Mouse (Mus musculus) R1 (cell line): ENCODE measurements around the gene Gsdme.

Experiments
- DNase-seq: peaks from one replicate; pipeline ENCODE4 v3.0.0-alpha.2; 2018; ENCODE audit warnings: low read depth, low spot score

Gsdme gene

DNA sequence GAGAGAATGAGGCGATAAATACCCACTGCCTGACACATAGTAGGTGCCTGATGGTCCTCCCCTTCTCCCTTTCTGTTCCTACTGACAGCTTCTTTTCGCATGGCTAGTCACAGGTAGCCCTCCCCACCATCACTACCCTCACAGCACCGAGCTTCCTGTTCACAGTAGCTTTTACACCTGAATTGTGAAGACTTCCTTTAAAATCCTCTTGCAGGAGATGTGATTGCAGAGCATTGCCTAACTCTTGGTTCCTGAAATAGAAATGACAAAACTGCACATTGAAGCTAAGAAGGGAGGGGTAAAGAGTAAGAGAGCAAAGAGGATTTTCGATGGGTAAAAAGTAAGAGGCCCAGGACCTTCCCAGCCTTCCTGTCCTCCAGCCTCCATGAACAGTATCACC, 18.7 kb downstream of the Gsdme start:
- no peak for DNase-seq

DNA sequence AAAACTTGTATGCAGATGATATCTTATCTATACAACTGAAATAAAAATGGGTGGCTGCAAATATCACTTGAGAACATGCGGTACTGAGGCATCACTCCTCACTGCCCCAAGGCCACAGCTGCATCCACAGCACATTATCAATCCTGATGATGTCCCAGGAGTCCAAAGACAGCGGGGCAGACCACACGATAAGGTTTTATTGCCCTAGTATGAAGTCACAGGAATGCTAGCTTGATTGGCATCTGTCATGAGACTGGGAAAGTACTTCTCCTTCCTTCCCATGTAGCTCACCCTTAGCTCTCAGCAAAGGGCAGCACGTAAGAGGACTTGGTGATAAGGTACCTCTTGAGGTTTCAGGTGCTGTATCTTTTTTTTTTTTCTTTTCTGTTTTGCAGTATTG, 19.5 kb downstream of the Gsdme start:
- no peak for DNase-seq

DNA sequence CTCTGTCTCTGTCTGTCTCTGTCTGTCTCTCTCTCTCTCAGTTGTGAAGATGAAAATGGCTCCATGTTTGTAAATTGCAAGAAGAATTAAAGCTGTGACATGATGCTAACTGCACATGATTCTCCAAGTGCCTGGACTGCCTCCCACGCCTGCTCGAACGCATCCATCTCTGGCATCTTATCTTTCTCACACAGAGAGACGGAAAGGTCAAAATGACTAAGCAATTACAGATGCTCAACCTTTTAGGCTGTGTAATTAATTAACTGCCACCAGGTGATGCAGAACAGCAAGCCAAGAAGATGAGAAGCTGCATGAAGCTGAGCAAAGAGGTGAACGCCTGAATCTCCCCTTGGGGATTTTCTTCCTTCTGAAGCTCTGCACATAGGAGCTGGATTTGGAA, 23.2 kb downstream of the Gsdme start:
- DNase-seq = no peak

DNA sequence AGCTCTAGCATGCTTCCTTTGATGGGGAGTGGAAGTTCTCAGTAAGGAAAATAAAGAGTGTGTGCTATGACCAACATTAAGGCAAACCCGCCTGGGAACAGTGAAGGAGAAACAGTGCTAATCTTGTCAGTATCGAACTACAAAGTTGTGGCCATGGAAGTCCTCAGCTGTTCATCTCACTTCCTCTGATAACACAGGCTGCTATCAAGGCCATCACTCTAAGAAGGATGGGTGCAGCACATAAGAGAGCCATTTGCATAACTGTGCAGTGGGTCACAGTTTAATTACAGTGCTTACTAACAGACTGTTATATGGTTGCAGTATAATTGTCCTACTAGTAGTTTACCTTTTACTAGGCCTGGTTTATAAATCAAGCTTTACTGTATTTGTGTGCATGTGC, 23.8 kb downstream of the Gsdme start:
- DNase-seq = no peak

DNA sequence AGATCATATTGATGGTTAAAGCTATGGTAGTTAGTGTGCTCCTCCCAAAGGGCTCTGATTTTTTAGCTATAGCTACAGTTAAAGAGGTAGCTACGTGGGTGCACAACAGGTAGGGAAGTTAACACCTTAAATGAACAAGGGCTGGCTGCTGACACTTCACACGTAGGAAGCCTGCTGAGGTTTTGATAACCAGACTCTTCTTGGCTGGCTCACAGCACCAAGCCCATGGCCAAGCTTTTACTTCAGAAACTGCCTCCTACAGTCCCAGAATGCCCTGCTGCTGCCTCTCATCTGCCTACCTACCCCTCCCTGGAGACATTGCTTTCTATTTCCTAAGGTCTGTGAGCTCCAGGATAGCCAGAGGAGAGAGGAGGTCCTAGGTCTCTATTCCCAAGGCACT, 25.7 kb downstream of the Gsdme start:
- no peak for DNase-seq

DNA sequence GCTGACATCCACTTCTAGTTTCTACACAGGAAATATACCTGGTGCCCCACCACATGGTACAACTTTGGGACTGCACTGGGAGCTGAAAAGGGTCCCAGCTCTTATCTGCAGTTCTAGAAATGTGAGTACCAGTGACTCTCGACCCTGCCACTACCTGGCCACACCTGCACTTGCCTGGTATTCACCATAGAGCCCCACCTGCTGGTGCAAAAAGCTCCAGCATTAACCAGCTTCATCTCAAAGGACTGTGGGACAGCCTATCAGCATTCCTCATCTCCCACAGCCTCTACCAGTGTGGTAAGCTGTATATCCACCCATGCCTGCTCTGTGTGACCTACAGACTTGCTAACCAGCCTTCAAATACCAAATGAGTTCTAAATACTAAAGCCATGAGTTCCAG, 30.7 kb downstream of the Gsdme start:
- DNase-seq = peak; percentile 16

DNA sequence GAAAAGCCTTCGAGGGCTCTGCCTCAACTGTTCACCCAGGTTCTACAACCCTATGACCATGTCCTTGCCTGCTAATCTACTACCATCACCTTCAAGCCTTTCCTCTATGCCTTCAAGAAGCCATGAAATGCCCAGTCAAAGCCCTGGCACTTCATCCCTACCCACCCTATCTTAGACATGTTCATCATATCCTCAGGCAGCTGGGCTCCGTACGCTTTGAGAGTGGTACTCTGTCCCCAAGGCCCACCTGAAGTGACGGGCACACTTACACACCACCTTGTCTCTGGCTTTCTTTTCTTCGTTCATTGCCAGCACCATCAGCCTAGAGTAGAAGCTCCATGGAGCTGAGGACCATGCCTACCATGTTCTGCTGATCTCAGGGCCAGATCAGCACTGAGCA, 32.4 kb downstream of the Gsdme start:
- no peak for DNase-seq

DNA sequence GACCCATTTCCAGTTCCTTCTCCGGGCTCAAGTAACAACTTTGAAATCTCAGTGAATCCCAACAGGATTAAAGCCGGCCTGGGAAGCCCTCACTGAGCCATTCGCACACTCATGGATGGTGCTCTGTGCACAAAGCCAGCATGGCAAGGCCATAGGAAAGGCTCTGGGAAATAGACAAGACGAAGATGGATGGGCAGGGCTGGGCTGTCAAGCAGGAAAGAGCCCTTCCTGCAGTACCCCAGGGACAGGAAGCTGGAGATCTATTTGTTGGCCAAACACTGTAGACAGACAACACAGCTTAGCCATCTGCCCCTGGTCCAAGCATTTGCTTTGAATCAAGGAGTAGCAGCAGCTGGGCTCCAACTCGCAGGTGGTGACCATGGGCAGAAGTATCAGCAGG, 35.5 kb downstream of the Gsdme start:
- no peak for DNase-seq

DNA sequence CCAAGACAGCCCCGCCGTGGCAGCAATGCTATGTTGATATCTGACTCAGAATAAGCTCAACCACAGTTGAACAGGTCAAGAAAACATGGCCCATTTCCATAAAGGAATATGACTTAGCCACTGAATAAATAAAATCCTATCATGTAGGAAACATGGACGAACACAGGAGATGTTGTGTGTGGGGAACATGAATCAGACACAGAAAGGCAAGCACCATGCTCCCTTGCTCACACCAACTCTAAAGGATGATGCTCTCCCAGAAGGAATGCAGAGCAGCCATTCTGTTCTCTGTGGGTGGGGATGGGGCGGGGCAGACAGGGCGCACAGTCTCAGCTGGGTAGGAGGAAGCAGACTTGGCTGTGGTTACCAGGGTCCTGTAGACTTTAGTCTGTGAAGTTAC, 38.4 kb downstream of the Gsdme start:
- DNase-seq = peak; percentile 11

DNA sequence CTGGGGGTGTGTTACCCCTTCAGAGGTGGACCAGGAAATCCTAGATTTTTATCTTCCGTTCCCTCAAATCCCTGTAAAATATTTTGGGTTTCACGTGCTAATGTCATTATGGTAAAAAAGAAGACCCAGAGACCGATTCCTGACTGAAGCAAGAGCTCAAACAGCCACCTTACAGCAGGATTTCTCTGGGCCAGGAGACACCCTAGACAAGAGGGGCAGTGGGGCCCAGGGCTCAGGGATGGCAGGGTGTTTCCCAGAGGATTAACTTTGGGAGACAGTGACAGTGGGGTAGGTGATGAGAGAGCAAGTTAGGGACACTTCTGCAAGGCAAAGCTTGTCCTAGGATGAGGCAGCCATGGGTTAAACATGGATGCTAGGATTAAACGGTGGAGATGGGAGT, 40.1 kb downstream of the Gsdme start:
- DNase-seq = no peak

DNA sequence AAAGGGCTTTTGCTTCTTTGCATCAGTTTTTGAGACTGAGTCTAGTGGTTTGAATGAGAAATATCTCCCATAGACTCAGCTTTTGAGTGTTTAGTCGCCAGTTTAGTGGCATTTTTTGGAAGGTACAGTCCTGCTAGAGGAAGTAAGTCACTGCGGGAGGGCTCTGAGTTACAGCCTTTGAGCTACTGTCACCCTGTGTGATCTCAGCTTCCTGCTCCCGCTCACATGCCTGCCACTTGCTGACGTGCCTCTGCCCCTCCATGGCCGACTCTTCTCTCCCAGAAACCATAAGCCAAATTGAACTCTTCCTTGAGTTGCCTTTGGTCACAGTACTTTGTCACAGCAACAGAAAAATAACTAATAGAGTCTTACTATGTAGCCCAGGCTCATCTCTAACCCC, 40.7 kb downstream of the Gsdme start:
- no peak for DNase-seq

DNA sequence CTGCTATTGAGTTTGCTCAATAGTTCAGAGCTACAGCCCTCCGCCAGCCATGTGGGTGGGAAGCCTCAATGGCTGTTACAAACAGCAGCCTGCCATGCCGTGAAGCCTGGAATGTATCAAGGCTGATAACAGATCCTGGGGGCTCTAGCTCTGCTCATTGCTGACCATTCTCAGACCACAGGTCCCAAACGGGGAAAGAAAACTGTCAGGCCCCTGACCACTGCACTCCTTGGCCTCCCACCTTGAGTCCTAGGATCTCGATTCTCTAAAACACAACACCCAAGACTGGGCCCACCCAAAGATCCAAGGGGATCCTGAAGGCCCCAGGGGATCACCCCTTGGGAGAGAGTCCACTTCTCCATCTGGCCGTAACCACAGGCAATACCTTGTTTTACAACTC, 41.3 kb downstream of the Gsdme start:
- DNase-seq = no peak

DNA sequence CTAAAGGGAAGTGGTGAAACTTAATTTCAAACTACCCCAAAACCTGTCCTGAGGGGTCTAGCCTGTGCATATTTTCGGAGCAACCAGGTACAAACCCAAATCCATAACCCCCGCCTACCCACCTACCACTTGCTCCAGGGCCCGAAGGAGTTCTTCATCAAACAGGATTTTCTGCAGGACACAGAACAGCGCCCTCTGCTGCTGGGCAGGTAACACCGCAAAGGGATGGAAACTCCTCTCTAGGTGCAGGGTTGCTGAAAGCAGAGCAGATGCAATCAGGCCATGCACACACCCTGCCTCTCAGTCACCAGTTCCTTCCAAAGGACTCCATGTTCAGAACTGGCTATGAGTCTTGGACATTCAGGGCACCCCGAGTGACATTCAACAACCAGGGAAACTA, 42.8 kb downstream of the Gsdme start:
- peak; percentile 48 for DNase-seq

DNA sequence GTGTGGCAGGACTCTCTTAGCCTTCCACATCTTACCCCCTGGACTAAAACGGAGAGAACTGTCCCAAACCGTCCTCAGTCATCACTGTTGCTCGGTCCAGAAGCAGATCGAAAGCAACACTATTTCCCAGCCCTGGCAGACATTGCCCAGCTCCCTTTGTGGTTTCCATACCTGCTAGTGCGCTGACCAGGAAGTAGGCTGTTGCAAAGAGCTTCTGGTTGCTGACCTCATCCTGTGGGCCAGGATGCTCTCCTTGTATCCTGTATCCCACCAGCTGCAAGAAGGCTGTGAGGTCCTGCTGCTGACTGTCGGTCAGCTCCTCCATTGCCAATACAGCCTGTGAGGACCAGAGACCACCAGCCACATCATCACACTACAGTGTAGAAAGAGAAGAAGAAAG, 44.6 kb downstream of the Gsdme start:
- DNase-seq = no peak

DNA sequence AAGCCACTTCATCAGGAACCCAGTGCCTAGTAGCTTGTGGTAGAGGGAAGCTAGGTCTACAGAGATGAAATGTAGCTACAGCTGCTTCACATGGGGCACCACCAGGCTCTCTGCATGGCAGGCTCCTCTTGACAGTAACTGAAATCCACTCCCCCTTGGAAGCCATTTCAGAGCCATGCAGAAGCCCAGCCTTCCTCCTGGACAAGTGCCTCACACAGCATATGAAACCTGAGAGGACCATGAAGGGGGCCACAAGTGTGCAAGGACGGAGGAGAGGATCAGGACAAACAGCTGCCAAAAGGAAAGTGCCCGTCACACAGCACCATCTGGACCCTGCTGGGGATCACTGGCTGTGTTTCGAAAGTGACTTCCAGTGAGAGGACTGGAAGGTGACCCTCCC, 45.0 kb downstream of the Gsdme start:
- DNase-seq = no peak

DNA sequence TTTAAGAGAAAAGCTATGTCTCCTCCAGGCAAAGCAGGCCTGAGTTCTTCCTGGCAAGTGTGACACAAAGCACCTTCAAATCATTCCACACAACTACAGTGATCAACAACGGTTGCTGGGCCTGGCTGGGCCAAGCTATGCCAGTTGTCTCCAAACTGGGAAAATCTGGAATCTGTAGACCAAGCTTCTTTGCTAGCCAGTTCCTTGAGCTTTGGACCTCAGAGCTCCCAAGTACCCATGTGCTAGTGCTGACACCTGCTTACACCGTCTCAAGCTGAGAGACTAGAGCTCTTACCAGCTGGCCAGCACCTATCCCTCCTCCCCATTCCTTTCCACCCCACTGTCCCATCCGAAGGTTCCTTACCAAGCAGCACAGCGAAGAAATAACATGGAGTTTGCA, 47.7 kb downstream of the Gsdme start:
- no peak for DNase-seq

DNA sequence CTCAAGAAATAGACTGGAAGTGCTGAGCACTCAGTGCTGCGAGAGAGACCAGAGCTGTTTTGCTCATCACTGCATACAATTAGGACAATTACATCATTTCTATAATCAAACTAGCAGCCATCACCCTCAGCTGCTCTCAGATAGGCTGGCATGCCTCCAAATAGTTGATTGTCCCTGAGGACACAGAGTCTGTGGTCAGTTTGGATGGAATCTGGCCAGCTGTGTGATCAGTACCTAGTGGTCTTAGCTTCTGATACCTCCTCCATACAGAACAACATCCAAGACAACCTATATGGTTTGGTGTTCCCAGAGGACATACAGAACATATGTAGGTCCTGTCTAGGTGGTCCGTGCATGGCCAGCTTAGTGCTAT, 48.3 kb downstream of the Gsdme start:
- no peak for DNase-seq

DNA sequence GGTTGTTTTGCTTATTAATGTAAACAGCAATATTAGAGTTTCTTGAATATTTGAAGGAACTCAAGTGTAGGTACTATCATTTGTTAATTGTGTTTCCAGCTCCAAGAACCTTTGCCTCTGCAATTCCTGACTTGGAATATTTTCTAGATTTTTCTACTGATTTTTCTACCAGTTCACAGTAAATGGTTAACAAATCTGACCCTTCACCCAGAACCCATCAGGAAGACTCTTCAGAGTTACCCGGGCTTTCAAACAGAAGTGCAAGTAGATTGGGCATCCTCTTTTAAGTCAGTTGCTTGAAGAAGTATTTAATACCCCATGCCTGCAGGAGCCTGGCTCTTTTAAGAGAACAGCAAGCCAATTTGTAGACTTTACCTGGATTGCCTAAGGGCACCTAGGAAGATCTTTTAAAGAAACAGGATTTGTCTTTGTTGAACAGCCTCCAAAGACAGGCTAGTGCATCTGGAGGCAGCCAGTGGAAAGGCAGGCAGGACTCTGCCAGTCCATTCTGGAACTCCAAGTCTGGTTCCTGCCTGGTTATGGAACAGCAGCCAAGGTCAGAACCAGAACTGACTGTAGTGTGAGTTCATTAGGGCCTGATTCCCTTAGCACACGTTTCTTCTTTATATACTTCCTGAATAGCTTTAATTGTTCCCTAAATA, 48.8 kb downstream of the Gsdme start:
- no peak for DNase-seq

DNA sequence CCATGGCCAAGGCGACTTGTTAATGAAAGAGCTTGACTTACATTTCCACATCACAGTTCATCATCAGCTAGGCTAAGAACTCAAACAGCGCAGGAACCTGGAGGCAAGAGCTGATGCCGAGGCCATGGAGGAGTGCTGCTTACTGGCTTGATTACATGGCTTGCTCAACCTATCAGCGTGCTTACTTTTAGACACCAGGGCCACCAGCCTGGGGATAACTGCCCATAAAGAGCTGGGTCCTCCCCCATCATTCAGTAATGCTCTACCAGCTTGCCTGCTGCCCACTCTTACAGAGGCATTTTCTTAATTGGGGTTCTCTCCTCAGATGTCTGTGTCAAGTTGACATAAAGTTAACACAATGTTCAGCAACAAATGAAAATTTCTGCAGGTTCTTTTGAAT, 58.6 kb downstream of the Gsdme start:
- DNase-seq = no peak

DNA sequence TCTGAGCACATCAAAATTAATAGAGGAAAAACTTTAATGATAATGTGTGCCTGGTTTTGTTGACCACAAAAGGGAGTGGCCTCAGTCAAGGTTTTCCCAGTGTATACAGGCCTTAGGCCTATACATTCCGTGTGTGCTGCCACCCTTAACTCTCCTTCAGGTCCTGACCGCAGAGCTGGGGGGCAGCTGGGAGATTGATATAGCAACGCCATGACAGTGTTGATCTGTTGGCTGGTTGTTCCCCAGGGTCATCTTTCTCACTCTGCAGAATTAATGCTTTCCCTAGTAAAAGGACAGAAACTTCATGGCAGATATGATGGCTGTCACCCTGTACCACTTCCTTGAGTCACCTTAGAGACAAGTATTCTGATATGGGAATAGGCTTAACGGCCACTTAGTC, 59.3 kb downstream of the Gsdme start:
- no peak for DNase-seq

DNA sequence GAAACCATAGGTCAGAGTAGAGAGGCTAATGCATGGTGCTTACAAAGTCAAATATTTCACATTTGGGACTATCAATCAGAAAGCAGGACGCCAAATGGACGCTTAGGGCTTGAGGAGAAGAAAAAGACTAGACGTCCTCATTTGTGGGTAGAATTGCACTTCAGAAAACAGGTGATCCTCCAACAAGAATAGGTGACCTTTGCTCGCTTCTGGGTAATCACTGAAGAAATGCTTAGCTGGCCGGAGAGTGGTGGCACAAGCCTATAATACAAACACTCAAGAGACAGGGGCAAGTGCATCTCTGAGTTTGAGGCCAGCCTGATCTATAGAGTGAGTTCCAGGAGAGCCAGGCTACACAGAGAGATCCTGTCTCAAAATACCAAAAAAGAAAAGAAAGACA, 69.8 kb downstream of the Gsdme start:
- DNase-seq = no peak

DNA sequence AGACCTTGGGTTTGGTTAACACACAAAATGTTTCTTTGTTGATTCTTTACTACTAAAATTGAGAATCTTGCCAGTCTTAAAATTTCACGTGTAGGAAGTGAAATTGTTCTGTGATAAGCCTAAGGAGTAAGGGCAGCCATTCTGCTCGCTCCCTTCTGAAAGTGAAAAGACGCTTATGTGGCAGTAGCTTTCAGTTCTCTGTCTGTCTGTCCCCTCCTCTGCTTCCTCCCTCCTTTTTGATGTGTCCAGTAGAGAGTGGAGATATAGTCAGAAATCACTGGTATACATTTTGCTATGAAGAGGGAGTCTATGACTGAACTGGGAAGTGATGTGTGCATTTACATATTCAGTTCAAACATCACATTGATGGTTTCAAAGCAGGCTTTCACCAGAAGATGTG, 70.8 kb downstream of the Gsdme start:
- DNase-seq = no peak

DNA sequence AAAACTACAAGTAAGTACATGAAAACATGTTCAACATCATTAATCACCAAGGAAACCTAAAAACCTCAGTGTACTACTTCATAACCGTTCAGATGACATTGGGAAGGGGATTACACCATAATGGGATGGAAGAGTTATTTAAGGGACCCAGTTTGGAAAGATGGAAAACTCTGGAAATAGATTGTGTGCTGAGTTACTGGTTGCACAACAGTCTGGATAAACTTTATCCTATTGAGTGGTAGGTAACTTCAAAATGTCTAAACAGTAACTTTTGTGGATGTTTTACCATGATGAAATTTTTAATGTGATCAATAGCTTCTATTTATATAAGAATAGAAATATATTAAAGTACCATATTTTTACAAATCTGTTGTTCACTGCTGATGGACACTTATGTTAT, 71.5 kb downstream of the Gsdme start:
- DNase-seq = no peak

DNA sequence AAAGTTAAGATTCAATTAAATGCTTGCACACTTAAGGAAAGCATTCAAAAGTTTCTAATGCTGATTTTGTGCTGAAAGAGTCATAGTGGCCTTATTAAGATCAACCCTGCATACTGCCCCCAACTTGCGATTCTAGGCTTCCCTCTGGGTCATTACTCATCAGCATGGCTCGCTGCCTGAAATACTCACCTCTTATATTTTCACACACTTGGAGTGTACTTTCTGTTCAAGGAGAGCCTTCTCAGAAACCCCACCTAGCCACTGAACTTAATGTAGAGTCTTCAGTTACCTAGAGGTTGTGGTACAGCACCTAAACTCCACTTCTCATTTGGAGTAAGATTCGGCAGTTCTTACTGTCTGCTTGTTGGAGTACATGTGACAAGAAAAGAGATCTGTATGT, 72.1 kb downstream of the Gsdme start:
- no peak for DNase-seq

DNA sequence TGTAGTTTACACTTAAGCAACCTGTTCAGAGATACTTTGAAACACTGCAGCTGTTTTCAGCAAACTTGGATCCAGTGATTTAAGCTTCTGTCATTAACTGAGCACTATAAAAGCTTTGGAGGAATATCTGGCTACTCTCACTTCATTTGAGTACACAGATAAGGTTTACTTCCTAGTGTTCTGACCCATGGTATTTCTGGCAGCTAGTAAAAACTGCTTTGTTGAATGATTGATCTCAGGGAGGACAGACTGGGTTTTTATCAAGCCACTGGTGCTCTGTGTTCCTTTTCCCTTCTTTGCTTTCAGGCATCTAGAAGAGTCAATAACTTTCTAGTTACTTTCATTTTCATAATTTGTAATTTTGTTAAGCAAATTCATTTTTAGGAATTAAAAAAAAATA, 74.3 kb downstream of the Gsdme start:
- DNase-seq = no peak
